ENCODE assay signal across 11 mouse cellular contexts in genomic region chr12:86999283-86999820, GRCm38 (mm10). TPM values are rescaled to one million over a fixed set of nuclear protein-coding genes. Genes with fewer than 3 reads are reported as not detected.
DNase-seq lines count a peak whose midpoint lies in the region; ATAC-seq and TF ChIP-seq lines count a peak whose summit lies in the region.
"Had no signal": no experiment of that assay in that cellular context is flagged by ENCODE, and none has a peak within 500 bp of the region (broad histone marks: within the 10 kb centered on the region; RNA-seq: fewer than 3 reads in every experiment).

No protein-coding gene starts in this region.

- no peaks in the 10 kb centered on the region for H3K36me3 ChIP-seq in heart, embryonic 10.5 days
- no peaks in the 10 kb centered on the region for H3K36me3 ChIP-seq in G1E (replicated peaks)
- no peaks in the 10 kb centered on the region for H3K36me3 ChIP-seq in heart, embryonic 13.5 days
- H3K36me3 ChIP-seq: liver, embryonic 15.5 days; neural tube, embryonic 13.5 days had no signal

- DNase-seq in heart, adult 11 months = peak; percentile 97
- no peak for DNase-seq in heart, embryonic 10.5 days (ENCODE audit: low spot score)
- peak; percentile 39 for DNase-seq in 3134 (ENCODE audit: extremely low read depth, insufficient read length, low spot score)
- DNase-seq in G1E (ENCODE audit: low spot score) = no peak
- DNase-seq in spleen, adult 12 weeks (ENCODE audit: low spot score) = no peak
- DNase-seq in kidney, adult 11 months = no peak

- H3K9me3 ChIP-seq in heart, embryonic 10.5 days = no peaks in the 10 kb centered on the region
- no peaks in the 10 kb centered on the region for H3K9me3 ChIP-seq in G1E (replicated peaks)
- peaks cover 4% of the 10 kb centered on the region; the same call in 1 of the 2 replicates for H3K9me3 ChIP-seq in heart, embryonic 13.5 days
- H3K9me3 ChIP-seq: liver, embryonic 15.5 days had no signal

- ATAC-seq in G1E (ENCODE audit: extremely low read depth, insufficient number of reproducible peaks, low FRiP score, poor library complexity, severe bottlenecking) = no peak
- no peak for ATAC-seq in heart, embryonic 13.5 days (ENCODE audit: extremely low read depth, insufficient number of reproducible peaks, low FRiP score, low TSS enrichment)
- ATAC-seq in frontal cortex, adult (ENCODE audit: low TSS enrichment) = no peak

- 0 out of 2 replicates have a peak, but pooled peaks have one; percentile 12 for TF ChIP-seq CTCF in G1E (IDR thresholded peaks at IDR 0.05; ENCODE audit: low read depth, low read length)

- no peak overlapping the region for H3K27ac ChIP-seq in heart, embryonic 10.5 days
- H3K27ac ChIP-seq in heart, embryonic 13.5 days (replicated peaks) = peak overlapping the region; percentile 53; the same call in 1 of the 2 replicates
- H3K27ac ChIP-seq: liver, embryonic 15.5 days; neural tube, embryonic 13.5 days had no signal

- no peak overlapping the region for H3K4me2 ChIP-seq in heart, embryonic 13.5 days
- H3K4me2 ChIP-seq: liver, embryonic 15.5 days; neural tube, embryonic 13.5 days had no signal

- whole genome bisulfite sequencing in heart, embryonic 10.5 days = 59% methylated on average over 10 of the region's 10 CpGs
- 41% methylated on average over 10 of the region's 10 CpGs for WGBS in heart, embryonic 13.5 days

- no peak overlapping the region for H3K4me3 ChIP-seq in heart, embryonic 10.5 days
- no peak overlapping the region for H3K4me3 ChIP-seq in G1E (ENCODE audit: low read depth, low read length)
- H3K4me3 ChIP-seq in heart, embryonic 13.5 days = no peak overlapping the region
- H3K4me3 ChIP-seq: liver, embryonic 15.5 days; neural tube, embryonic 13.5 days had no signal

- H3K27me3 ChIP-seq in heart, embryonic 10.5 days (ENCODE audit: insufficient read depth, poor library complexity, severe bottlenecking) = 0 out of 2 replicates have a peak, but pooled peaks cover 22% of the 10 kb centered on the region
- peaks cover 11% of the 10 kb centered on the region for H3K27me3 ChIP-seq in G1E (ENCODE audit: insufficient read depth, low read length)
- 0 out of 2 replicates have a peak, but pooled peaks cover 11% of the 10 kb centered on the region for H3K27me3 ChIP-seq in heart, embryonic 13.5 days (replicated peaks)
- H3K27me3 ChIP-seq: liver, embryonic 15.5 days; neural tube, embryonic 13.5 days had no signal

- H3K9ac ChIP-seq in heart, embryonic 13.5 days = no peak overlapping the region
- H3K9ac ChIP-seq: liver, embryonic 15.5 days; neural tube, embryonic 13.5 days had no signal

- peaks cover 10% of the 10 kb centered on the region for H3K4me1 ChIP-seq in heart, embryonic 10.5 days
- H3K4me1 ChIP-seq in G1E (ENCODE audit: insufficient read depth, low read depth, low read length) = peaks cover 5% of the 10 kb centered on the region; the same call in 1 of the 2 replicates
- peaks cover 18% of the 10 kb centered on the region for H3K4me1 ChIP-seq in heart, embryonic 13.5 days
- H3K4me1 ChIP-seq: liver, embryonic 15.5 days had no signal

RNA-seq across cellular contexts. Expression of gene Zdhhc22, which starts 9.1 kb away (rescaled TPM):
- polyA plus RNA-seq in heart, embryonic 10.5 days (2016; fragmentation: Nextera tagmentation; extraction: Ambion mirVana) = not detected in 2 replicates
- not detected in 2 replicates for total RNA-seq in G1E (2014; fragmentation: Nextera tagmentation)
- 0.06 and 0.11 TPM in 2 replicates for total RNA-seq in G1E (2017)
- polyA plus RNA-seq in G1E (2012) = not detected in 2 replicates
- polyA plus RNA-seq in heart, embryonic 13.5 days (2015; fragmentation: Nextera tagmentation; extraction: Ambion mirVana) = 0.04 and 0.09 TPM in 2 replicates
- polyA plus RNA-seq: urinary bladder, adult 2 months had no signal

RNA-seq across cellular contexts. Expression of gene Tmem63c, which starts 21.8 kb away (rescaled TPM):
- polyA plus RNA-seq in heart, embryonic 10.5 days (2016; fragmentation: Nextera tagmentation; extraction: Ambion mirVana) = 0.10 TPM in 1 of 2 replicates, not detected in the other
- total RNA-seq in G1E (2014; fragmentation: Nextera tagmentation) (not detected in 2 replicates), G1E (2017) (not detected in 2 replicates)
- polyA plus RNA-seq in G1E (2012) = not detected in 2 replicates
- not detected in 2 replicates for polyA plus RNA-seq in heart, embryonic 13.5 days (2015; fragmentation: Nextera tagmentation; extraction: Ambion mirVana)
- polyA plus RNA-seq: liver, embryonic 15.5 days had no signal

RNA-seq across cellular contexts. Expression of gene Cipc, which starts 52.5 kb away (rescaled TPM):
- polyA plus RNA-seq in heart, embryonic 10.5 days (2016; fragmentation: Nextera tagmentation; extraction: Ambion mirVana) = 26.7 and 33.8 TPM in 2 replicates
- total RNA-seq in G1E (2014; fragmentation: Nextera tagmentation) (89.5 and 104 TPM in 2 replicates), G1E (2017) (70.0 and 75.9 TPM in 2 replicates)
- polyA plus RNA-seq in G1E (2012) = 35.5 and 42.7 TPM in 2 replicates
- 18.4 and 21.3 TPM in 2 replicates for polyA plus RNA-seq in heart, embryonic 13.5 days (2015; fragmentation: Nextera tagmentation; extraction: Ambion mirVana)

Comparison
In these comparisons a context has a peak if more than half of its experiments do, and no peak if none do; other contexts are left out.
1. DNase-seq: peak in heart, adult 11 months (single experiment) and 3134 (single experiment); none in heart, embryonic 10.5 days (single experiment), G1E (single experiment), spleen, adult 12 weeks (single experiment) and kidney, adult 11 months (single experiment).